Mouse (Mus musculus): ENCODE measurements around the gene Rps11.
"Not testable (repeated sequence)": the region's sequence is repeated elsewhere in the genome, so short reads cannot be mapped to it uniquely, and the experiment has no call there.

The Rps11 gene

GRCm38 (mm10) chr7:45154096-45154992 lies 30.1 kb upstream of the Rps11 start, which contains the start of the genes Pih1d1 and Aldh16a1:
TSS of gene Pih1d1 (plus strand) at chr7:45154303.
TSS of gene Aldh16a1 (minus strand) at chr7:45154584.
- peak; percentile 96 to 97 for DNase-seq (ENCODE audit: low spot score in 2 of 2)

GRCm38 (mm10) chr7:45153586-45153985 lies 29.3 kb upstream of the Rps11 start:
- no peak for DNase-seq (ENCODE audit: low spot score in 2 of 2)

GRCm38 (mm10) chr7:45153052-45153451 lies 28.8 kb upstream of the Rps11 start:
- not testable (repeated sequence) for DNase-seq (ENCODE audit: low spot score in 2 of 2)

- DNase-seq (ENCODE audit: low spot score in 2 of 2): no peak
Observed at GRCm38 (mm10) chr7:45151303-45151702, 27.1 kb upstream of the Rps11 start.

GRCm38 (mm10) chr7:45150321-45150720 lies 26.1 kb upstream of the Rps11 start:
- DNase-seq (ENCODE audit: low spot score in 2 of 2): no peak

- no peak for DNase-seq (ENCODE audit: low spot score in 2 of 2)
Observed at GRCm38 (mm10) chr7:45149545-45149944, 25.3 kb upstream of the Rps11 start.

GRCm38 (mm10) chr7:45148534-45149098 lies 24.4 kb upstream of the Rps11 start:
- no peak for DNase-seq (ENCODE audit: low spot score in 2 of 2)

GRCm38 (mm10) chr7:45147899-45148298 lies 23.7 kb upstream of the Rps11 start:
- no peak for DNase-seq (ENCODE audit: low spot score in 2 of 2)

- no peak for DNase-seq (ENCODE audit: low spot score in 2 of 2)
Observed at GRCm38 (mm10) chr7:45147267-45147666, 23.0 kb upstream of the Rps11 start.

- no peak for DNase-seq (ENCODE audit: low spot score in 2 of 2)
Observed at GRCm38 (mm10) chr7:45145460-45145859, 21.2 kb upstream of the Rps11 start.

- no peak for DNase-seq (ENCODE audit: low spot score in 2 of 2)
Observed at GRCm38 (mm10) chr7:45144368-45145174, 20.3 kb upstream of the Rps11 start.

- DNase-seq (ENCODE audit: low spot score in 2 of 2): no peak
Observed at GRCm38 (mm10) chr7:45141914-45142313, 17.7 kb upstream of the Rps11 start.

- no peak for DNase-seq (ENCODE audit: low spot score in 2 of 2)
Observed at GRCm38 (mm10) chr7:45141319-45141718, 17.1 kb upstream of the Rps11 start.

GRCm38 (mm10) chr7:45139904-45140723 lies 15.9 kb upstream of the Rps11 start:
- DNase-seq (ENCODE audit: low spot score in 2 of 2): no peak

- DNase-seq (ENCODE audit: low spot score in 2 of 2): no peak
Observed at GRCm38 (mm10) chr7:45138403-45138802, 14.2 kb upstream of the Rps11 start.

- no peak for DNase-seq (ENCODE audit: low spot score in 2 of 2)
Observed at GRCm38 (mm10) chr7:45137171-45138006, 13.2 kb upstream of the Rps11 start.

- DNase-seq (ENCODE audit: low spot score in 2 of 2): peak; percentile 87 to 94
Observed at GRCm38 (mm10) chr7:45135993-45136567, 11.8 kb upstream of the Rps11 start, which contains the start of the genes Gm45713 and Flt3l. TSS of gene Gm45713 (minus strand) at chr7:45136231. TSS of gene Flt3l (minus strand) at chr7:45136432.

- DNase-seq (ENCODE audit: low spot score in 2 of 2): no peak
Observed at GRCm38 (mm10) chr7:45135370-45135769, 11.1 kb upstream of the Rps11 start.

GRCm38 (mm10) chr7:45134544-45135026 lies 10.3 kb upstream of the Rps11 start:
- no peak for DNase-seq (ENCODE audit: low spot score in 2 of 2)

All from urinary bladder, postnatal 4 days (tissue).